Mouse (Mus musculus) activated CD4-positive, CD25-positive, alpha-beta regulatory T cell (primary cell): ENCODE data around the gene Gm20738. TPM values are rescaled to one million over a fixed set of nuclear protein-coding genes. Genes with fewer than 3 reads are reported as not detected.

ENCODE experiments used
- polyA plus RNA-seq, 2 experiments: library from polyadenylated mRNA; unstranded; fragments of 100-300 nt; shearing (Covaris generic); gene quantifications; one replicate each; pipeline ENCODE4 v1.2.1; 2017

Gene Gm20738
- not detected for polyA plus RNA-seq

DNA sequence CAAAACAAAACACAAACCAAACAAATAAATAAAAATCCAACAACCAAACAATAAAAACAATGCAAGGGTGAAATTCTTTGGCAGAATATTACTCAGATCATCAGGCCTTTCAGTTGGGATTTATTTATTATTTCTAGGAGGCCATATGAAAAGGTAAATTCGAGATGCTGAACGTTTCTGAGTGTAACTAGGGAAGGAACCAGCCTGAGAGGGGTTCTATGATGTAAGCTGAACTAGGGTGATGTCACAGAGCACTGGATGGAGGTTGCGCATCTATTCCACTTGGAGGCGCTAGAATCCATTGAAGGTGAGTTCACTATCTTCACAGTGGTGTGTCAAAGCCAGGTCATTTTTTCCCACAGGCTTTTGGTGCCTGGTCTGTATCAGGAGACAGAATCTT lies at the start of gene Gm20738:
Gm20738 (plus strand) TSS at position 301 of the 400 bp plus-strand sequence.

